Mouse (Mus musculus) intestine, postnatal 0 days (tissue): ENCODE data around the gene Iqschfp. TPM values are rescaled to one million over a fixed set of nuclear protein-coding genes. Genes with fewer than 3 reads are reported as not detected.

ENCODE experiments used
- ATAC-seq: fragments of 200-750 bp; cut with Nextera tagmentation; 2 replicates; pipeline ENCODE4 v1.8.0; 2017; ENCODE audit warnings: mild to moderate bottlenecking, moderate TSS enrichment, moderate library complexity
- H3K27ac ChIP-seq: fragments of 300-500 bp; sonication (generic); 2 replicates; pipeline ENCODE4 v1.5.1; 2014; ENCODE audit warnings: mild to moderate bottlenecking, low read depth, low read length, moderate library complexity
- H3K27me3 ChIP-seq: fragments of 300-500 bp; sonication (generic); replicated peaks from 2 replicates; pipeline ENCODE4 v1.6.1; 2014; ENCODE audit warnings: low read length, mixed read lengths; ENCODE audit not compliant: control insufficient read depth, insufficient read depth
- H3K36me3 ChIP-seq: fragments of 300-500 bp; sonication (generic); 2 replicates; pipeline ENCODE4 v1.6.1; 2014; ENCODE audit warnings: mild to moderate bottlenecking, moderate library complexity; ENCODE audit not compliant: control insufficient read depth, insufficient read depth
- H3K4me1 ChIP-seq: fragments of 300-500 bp; sonication (generic); replicated peaks from 2 replicates; pipeline ENCODE4 v1.6.1; 2014; ENCODE audit warnings: antibody characterized with exemption, low read length, mixed read lengths; ENCODE audit not compliant: control insufficient read depth, insufficient read depth
- H3K4me2 ChIP-seq: fragments of 300-500 bp; sonication (generic); replicated peaks from 2 replicates; pipeline ENCODE4 v1.6.1; 2014; ENCODE audit warnings: low read depth, mild to moderate bottlenecking, moderate library complexity
- H3K4me3 ChIP-seq: fragments of 300-500 bp; sonication (generic); 2 replicates; pipeline ENCODE4 v1.5.1; 2014; ENCODE audit warnings: low read depth, low read length
- H3K9ac ChIP-seq: fragments of 300-500 bp; sonication (generic); 2 replicates; pipeline ENCODE4 v1.6.1; 2014; ENCODE audit warnings: mild to moderate bottlenecking, low read depth, low read length
- H3K9me3 ChIP-seq: fragments of 300-500 bp; sonication (generic); 2 replicates; pipeline ENCODE4 v1.6.1; 2016; ENCODE audit warnings: mixed run types; ENCODE audit not compliant: control insufficient read depth
- CTCF ChIP-seq: sonication (generic); IDR thresholded peaks from 2 replicates; pipeline ENCODE4 v1.5.1; 2016; ENCODE audit warnings: low read depth, mild to moderate bottlenecking, control low read depth, antibody characterized with exemption, moderate library complexity
- WGBS: fragments of 180-500 bp; shearing (Covaris S2); extraction: QIAGEN DNeasy Blood & Tissue Kit; methylation state at CpG from one replicate; pipeline ENCODE4 v1.1.7; 2014; 5-methylcytosine and 5-hydroxymethylcytosine counted together
- polyA plus RNA-seq: library from polyadenylated mRNA; unstranded; fragments of >200 nt; fragmentation: Nextera tagmentation; extraction: Ambion mirVana; gene quantifications from 2 replicates; pipeline ENCODE4 v1.2.1, GENCODE M21; 2015

Iqschfp gene
- polyA plus RNA-seq, 1 experiment from 2014 or later, result 0.37 TPM

DNA sequence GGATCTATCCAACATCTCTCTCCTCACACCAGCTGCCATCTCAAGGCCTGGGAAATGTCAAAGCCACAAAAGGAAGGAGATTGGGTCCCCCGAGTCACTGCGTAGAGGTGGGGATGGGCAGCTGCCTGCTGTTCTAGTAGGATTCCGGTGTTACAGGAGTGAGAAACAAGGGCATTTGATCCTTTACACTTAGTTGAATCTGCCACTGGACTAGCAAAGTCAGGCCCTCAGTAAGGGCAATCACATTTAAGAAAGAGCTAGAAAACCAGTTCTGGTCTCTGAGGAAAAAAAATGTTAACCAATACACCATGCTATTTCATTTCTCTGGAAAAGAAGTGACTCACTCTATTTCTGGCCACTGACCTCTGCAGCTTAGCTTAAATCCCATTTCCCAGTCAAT, 738.8 kb downstream of the Iqschfp start:
- no peak overlapping the region for H3K27ac ChIP-seq
- no peak overlapping the region for H3K4me3 ChIP-seq
- WGBS, result 71% methylated on average over 3 of the region's 3 CpGs
- H3K36me3 ChIP-seq, result no peaks in the 10 kb centered on the region
- no peaks in the 10 kb centered on the region for H3K27me3 ChIP-seq
- no peaks in the 10 kb centered on the region for H3K9me3 ChIP-seq
- H3K9ac ChIP-seq, result no peak overlapping the region
- ATAC-seq, result no peak
- no peak overlapping the region for H3K4me2 ChIP-seq
- no peaks in the 10 kb centered on the region for H3K4me1 ChIP-seq
- TF ChIP-seq CTCF, result no peak

DNA sequence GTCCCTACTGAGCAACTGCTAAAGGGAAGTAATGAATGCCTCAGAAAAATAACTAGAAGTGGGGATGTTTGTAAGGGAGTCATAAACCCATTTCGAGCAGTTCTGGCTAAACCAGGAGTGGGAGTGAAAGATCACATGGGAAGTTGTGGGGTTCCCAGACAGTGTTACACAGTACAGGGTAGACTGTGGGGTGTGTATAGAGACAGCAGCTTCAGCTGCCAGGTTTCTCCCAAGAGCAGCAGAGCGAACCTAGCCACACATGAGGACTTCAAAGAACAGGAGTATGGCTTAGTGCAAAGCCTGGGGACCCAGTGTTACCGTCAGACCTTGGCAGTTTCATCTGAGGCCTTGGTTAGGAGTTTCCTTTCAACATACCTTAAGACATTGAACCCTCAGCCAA, 740.7 kb downstream of the Iqschfp start:
- no peaks in the 10 kb centered on the region for H3K4me1 ChIP-seq
- WGBS, result 77% methylated on average over 3 of the region's 3 CpGs
- no peaks in the 10 kb centered on the region for H3K9me3 ChIP-seq
- no peaks in the 10 kb centered on the region for H3K36me3 ChIP-seq
- H3K4me2 ChIP-seq, result no peak overlapping the region
- no peak overlapping the region for H3K27ac ChIP-seq
- H3K9ac ChIP-seq, result no peak overlapping the region
- no peak for TF ChIP-seq CTCF
- no peak for ATAC-seq
- no peak overlapping the region for H3K4me3 ChIP-seq
- H3K27me3 ChIP-seq, result no peaks in the 10 kb centered on the region

GRCm38 (mm10) chr3:68633577-68633976, 741.5 kb downstream of the Iqschfp start:
- Histone ChIP-seq H3K27ac (no peak overlapping the region), H3K4me2 (no peak overlapping the region), H3K4me1 (no peaks in the 10 kb centered on the region), H3K27me3 (no peaks in the 10 kb centered on the region), H3K9me3 (no peaks in the 10 kb centered on the region), H3K9ac (no peak overlapping the region), H3K4me3 (no peak overlapping the region), H3K36me3 (no peaks in the 10 kb centered on the region)
- 89% methylated on average over 4 of the region's 4 CpGs for WGBS
- no peak for TF ChIP-seq CTCF
- no peak for ATAC-seq

GRCm38 (mm10) chr3:68637960-68638359, 745.9 kb downstream of the Iqschfp start:
- Histone ChIP-seq H3K4me3 (no peak overlapping the region), H3K9ac (no peak overlapping the region), H3K9me3 (no peaks in the 10 kb centered on the region), H3K4me1 (no peaks in the 10 kb centered on the region), H3K4me2 (no peak overlapping the region), H3K27ac (no peak overlapping the region), H3K27me3 (no peaks in the 10 kb centered on the region), H3K36me3 (no peaks in the 10 kb centered on the region)
- WGBS, result 56% methylated on average over 7 of the region's 7 CpGs
- no peak for ATAC-seq
- TF ChIP-seq CTCF, result no peak

GRCm38 (mm10) chr3:68638703-68639102, 746.7 kb downstream of the Iqschfp start:
- no peak for TF ChIP-seq CTCF
- no peaks in the 10 kb centered on the region for H3K36me3 ChIP-seq
- H3K27me3 ChIP-seq, result no peaks in the 10 kb centered on the region
- ATAC-seq, result no peak
- H3K9ac ChIP-seq, result no peak overlapping the region
- H3K4me2 ChIP-seq, result no peak overlapping the region
- H3K4me1 ChIP-seq, result no peaks in the 10 kb centered on the region
- no peaks in the 10 kb centered on the region for H3K9me3 ChIP-seq
- no peak overlapping the region for H3K4me3 ChIP-seq
- no peak overlapping the region for H3K27ac ChIP-seq
- 96% methylated on average over 1 of the region's 1 CpGs for WGBS

GRCm38 (mm10) chr3:68642935-68643334, 750.9 kb downstream of the Iqschfp start:
- no peak for TF ChIP-seq CTCF
- Histone ChIP-seq H3K4me2 (no peak overlapping the region), H3K27ac (no peak overlapping the region), H3K4me3 (no peak overlapping the region), H3K4me1 (no peaks in the 10 kb centered on the region), H3K9me3 (no peaks in the 10 kb centered on the region), H3K9ac (no peak overlapping the region), H3K27me3 (no peaks in the 10 kb centered on the region), H3K36me3 (no peaks in the 10 kb centered on the region)
- ATAC-seq, result no peak
- WGBS, result 77% methylated on average over 7 of the region's 7 CpGs
